Mouse (Mus musculus) lung, postnatal 0 days (tissue): ENCODE measurements at regions not wholly inside any gene's neighbourhood (a gene's known extent, or its start where the extent isn't known, plus 50 kb on each side); places are given as distances from the start of the nearest gene placed in this dataset.

Experiments used
- CTCF ChIP-seq: IDR thresholded peaks from 2 replicates; pipeline ENCODE4 v1.5.1; 2016; ENCODE audit warnings: antibody characterized with exemption, mild to moderate bottlenecking
- EP300 ChIP-seq: IDR thresholded peaks from 2 replicates; pipeline ENCODE4 v1.6.1; 2016; ENCODE audit warnings: antibody characterized with exemption, mild to moderate bottlenecking, control low read depth

GRCm38 (mm10) chr14:81037635-81038034, 1053.8 kb downstream of the Olfm4 start:
- TF ChIP-seq CTCF = no peak
- TF ChIP-seq EP300 = peak; percentile 68; the same call in 1 of the 2 replicates
